Mouse (Mus musculus): ENCODE data around the gene Numbl. TPM values are rescaled to one million over a fixed set of nuclear protein-coding genes. Genes with fewer than 3 reads are reported as not detected.
"Not testable (repeated sequence)": the region's sequence is repeated elsewhere in the genome, so short reads cannot be mapped to it uniquely, and the experiment has no call there.

Gene Numbl
- polyA plus RNA-seq, 1 experiment from 2014 or later = 18.5 TPM

- Histone ChIP-seq H3K9me3 (replicated peaks) (no peaks in the 10 kb centered on the region), H3K4me1 (peaks cover 32% of the 10 kb centered on the region), H3K4me3 (replicated peaks) (no peak overlapping the region), H3K4me2 (no peak overlapping the region), H3K36me3 (no peaks in the 10 kb centered on the region), H3K9ac (no peak overlapping the region), H3K27me3 (no peaks in the 10 kb centered on the region), H3K27ac (peak overlapping the region; percentile 85; the same call in 1 of the 2 replicates)
- 80% methylated on average over 7 of the region's 7 CpGs for WGBS
- ATAC-seq (replicated peaks; ENCODE audit: low FRiP score) = no peak
These were observed 26.4 kb upstream of the Numbl start for GRCm38 (mm10) chr7:27231693-27232331.

GRCm38 (mm10) chr7:27232781-27233281 lies 25.4 kb upstream of the Numbl start, which contains the start of gene Coq8b:
Gene Coq8b, plus strand, starts transcription at chr7:27233023.
- under 1% methylated on average over 25 of the region's 25 CpGs for WGBS
- no peaks in the 10 kb centered on the region for H3K9me3 ChIP-seq (replicated peaks)
- peak within 1 kb of the TSS; percentile 74 for H3K4me2 ChIP-seq
- H3K27me3 ChIP-seq = no peaks in the 10 kb centered on the region
- peak within 1 kb of the TSS; percentile 63 for H3K9ac ChIP-seq
- peak within 1 kb of the TSS; percentile 66 for H3K4me3 ChIP-seq (replicated peaks)
- H3K4me1 ChIP-seq = peaks cover 22% of the 10 kb centered on the region
- H3K36me3 ChIP-seq = no peaks in the 10 kb centered on the region; the same call in 1 of the 2 replicates
- peak; percentile 94 for ATAC-seq (replicated peaks; ENCODE audit: low FRiP score)
- peak within 1 kb of the TSS; percentile 85 for H3K27ac ChIP-seq

- Histone ChIP-seq H3K4me3 (replicated peaks) (peak overlapping the region; percentile 66), H3K4me2 (peak overlapping the region; percentile 74), H3K27me3 (no peaks in the 10 kb centered on the region), H3K4me1 (peaks cover 21% of the 10 kb centered on the region), H3K9me3 (replicated peaks) (no peaks in the 10 kb centered on the region), H3K36me3 (no peaks in the 10 kb centered on the region; the same call in 1 of the 2 replicates), H3K27ac (peak overlapping the region; percentile 85), H3K9ac (peak overlapping the region; percentile 63)
- ATAC-seq (replicated peaks; ENCODE audit: low FRiP score) = peak; percentile 40; the same call in 1 of the 2 replicates
- 5% methylated on average over 6 of the region's 6 CpGs for WGBS
These were observed 24.9 kb upstream of the Numbl start for GRCm38 (mm10) chr7:27233300-27233699.

GRCm38 (mm10) chr7:27235726-27236125 lies 22.5 kb upstream of the Numbl start:
- Histone ChIP-seq H3K4me3 (replicated peaks) (no peak overlapping the region), H3K27ac (no peak overlapping the region), H3K9ac (no peak overlapping the region), H3K9me3 (replicated peaks) (no peaks in the 10 kb centered on the region), H3K4me2 (no peak overlapping the region), H3K4me1 (peaks cover 17% of the 10 kb centered on the region), H3K36me3 (peaks cover 14% of the 10 kb centered on the region), H3K27me3 (no peaks in the 10 kb centered on the region)
- WGBS = 91% methylated on average over 2 of the region's 2 CpGs
- ATAC-seq (replicated peaks; ENCODE audit: low FRiP score) = no peak

- Histone ChIP-seq H3K4me1 (peaks cover 12% of the 10 kb centered on the region), H3K4me2 (no peak overlapping the region), H3K9ac (no peak overlapping the region), H3K27ac (no peak overlapping the region), H3K4me3 (replicated peaks) (no peak overlapping the region), H3K36me3 (peaks cover 25% of the 10 kb centered on the region), H3K9me3 (replicated peaks) (no peaks in the 10 kb centered on the region), H3K27me3 (no peaks in the 10 kb centered on the region)
- 76% methylated on average over 2 of the region's 2 CpGs for WGBS
- ATAC-seq (replicated peaks; ENCODE audit: low FRiP score) = no peak
These were observed 20.7 kb upstream of the Numbl start for GRCm38 (mm10) chr7:27237527-27237926.

- no peak for ATAC-seq (replicated peaks; ENCODE audit: low FRiP score)
- Histone ChIP-seq H3K27ac (no peak overlapping the region), H3K9ac (no peak overlapping the region), H3K4me1 (peaks cover 7% of the 10 kb centered on the region), H3K4me3 (replicated peaks) (no peak overlapping the region), H3K4me2 (no peak overlapping the region), H3K36me3 (peaks cover 34% of the 10 kb centered on the region), H3K27me3 (no peaks in the 10 kb centered on the region), H3K9me3 (replicated peaks) (no peaks in the 10 kb centered on the region)
- 88% methylated on average over 5 of the region's 5 CpGs for WGBS
These were observed 19.7 kb upstream of the Numbl start for GRCm38 (mm10) chr7:27238568-27238967.

- no peaks in the 10 kb centered on the region for H3K27me3 ChIP-seq
- peaks cover 62% of the 10 kb centered on the region for H3K36me3 ChIP-seq
- WGBS = 40% methylated on average over 8 of the region's 8 CpGs
- H3K4me2 ChIP-seq = no peak overlapping the region
- H3K4me3 ChIP-seq (replicated peaks) = no peak overlapping the region
- no peak overlapping the region for H3K27ac ChIP-seq
- no peak overlapping the region for H3K9ac ChIP-seq
- no peaks in the 10 kb centered on the region for H3K4me1 ChIP-seq
- no peak for ATAC-seq (replicated peaks; ENCODE audit: low FRiP score)
- H3K9me3 ChIP-seq (replicated peaks) = no peaks in the 10 kb centered on the region
These were observed 15.0 kb upstream of the Numbl start for GRCm38 (mm10) chr7:27243211-27243610.

- H3K4me2 ChIP-seq; H3K9ac ChIP-seq; H3K27ac ChIP-seq; H3K27me3 ChIP-seq; ATAC-seq (replicated peaks; ENCODE audit: low FRiP score); H3K4me1 ChIP-seq; H3K4me3 ChIP-seq (replicated peaks); H3K9me3 ChIP-seq (replicated peaks): not testable (repeated sequence)
- WGBS = 86% methylated on average over 2 of the region's 2 CpGs
- peaks cover 62% of the 10 kb centered on the region for H3K36me3 ChIP-seq
These were observed 14.1 kb upstream of the Numbl start for GRCm38 (mm10) chr7:27244088-27244487.

- no peaks in the 10 kb centered on the region for H3K9me3 ChIP-seq (replicated peaks)
- H3K36me3 ChIP-seq = peaks cover 32% of the 10 kb centered on the region
- no peak overlapping the region for H3K27ac ChIP-seq
- ATAC-seq (replicated peaks; ENCODE audit: low FRiP score) = no peak
- WGBS = 86% methylated on average over 2 of the region's 2 CpGs
- no peak overlapping the region for H3K4me2 ChIP-seq
- no peak overlapping the region for H3K4me3 ChIP-seq (replicated peaks)
- H3K27me3 ChIP-seq = no peaks in the 10 kb centered on the region
- H3K4me1 ChIP-seq = no peaks in the 10 kb centered on the region
- H3K9ac ChIP-seq = no peak overlapping the region
These were observed 9.1 kb upstream of the Numbl start for GRCm38 (mm10) chr7:27249146-27249545.

- no peak overlapping the region for H3K4me2 ChIP-seq
- no peaks in the 10 kb centered on the region for H3K4me1 ChIP-seq
- no peak overlapping the region for H3K27ac ChIP-seq
- no peak for ATAC-seq (replicated peaks; ENCODE audit: low FRiP score)
- H3K36me3 ChIP-seq = peaks cover 35% of the 10 kb centered on the region
- H3K9me3 ChIP-seq (replicated peaks) = no peaks in the 10 kb centered on the region
- H3K9ac ChIP-seq = no peak overlapping the region
- no peaks in the 10 kb centered on the region for H3K27me3 ChIP-seq
- 72% methylated on average over 5 of the region's 5 CpGs for WGBS
- H3K4me3 ChIP-seq (replicated peaks) = no peak overlapping the region
These were observed 8.3 kb upstream of the Numbl start for GRCm38 (mm10) chr7:27249928-27250327.

GRCm38 (mm10) chr7:27251946-27252345 lies 6.3 kb upstream of the Numbl start:
- peaks cover 2% of the 10 kb centered on the region for H3K4me1 ChIP-seq
- ATAC-seq (replicated peaks; ENCODE audit: low FRiP score) = no peak
- no peaks in the 10 kb centered on the region for H3K9me3 ChIP-seq (replicated peaks)
- H3K27ac ChIP-seq = no peak overlapping the region
- H3K4me3 ChIP-seq (replicated peaks) = no peak overlapping the region
- H3K4me2 ChIP-seq = no peak overlapping the region
- 67% methylated on average over 6 of the region's 6 CpGs for WGBS
- H3K9ac ChIP-seq = no peak overlapping the region
- H3K27me3 ChIP-seq = no peaks in the 10 kb centered on the region
- H3K36me3 ChIP-seq = peaks cover 20% of the 10 kb centered on the region

GRCm38 (mm10) chr7:27255721-27256120 lies 2.5 kb upstream of the Numbl start:
- ATAC-seq (replicated peaks; ENCODE audit: low FRiP score) = no peak
- no peak overlapping the region for H3K9ac ChIP-seq
- peaks cover 32% of the 10 kb centered on the region for H3K4me1 ChIP-seq
- no peak overlapping the region for H3K27ac ChIP-seq
- H3K36me3 ChIP-seq = peaks cover 12% of the 10 kb centered on the region
- no peak overlapping the region for H3K4me2 ChIP-seq
- H3K9me3 ChIP-seq (replicated peaks) = no peaks in the 10 kb centered on the region
- H3K27me3 ChIP-seq = no peaks in the 10 kb centered on the region
- H3K4me3 ChIP-seq (replicated peaks) = no peak overlapping the region
- WGBS = 53% methylated on average over 3 of the region's 3 CpGs

Measured in kidney, embryonic 15.5 days (tissue).